Mouse (Mus musculus) megakaryocyte, embryonic 14.5 days (primary cell): ENCODE data around the gene Engase. TPM values are rescaled to one million over a fixed set of nuclear protein-coding genes. Genes with fewer than 3 reads are reported as not detected.

Experiments used
- H3K27me3 ChIP-seq: replicated peaks from 2 replicates; pipeline ENCODE3; 2012; ENCODE audit warnings: inconsistent platforms
- H3K36me3 ChIP-seq: replicated peaks from 2 replicates; pipeline ENCODE3; 2012; ENCODE audit warnings: low read length, inconsistent platforms, mixed read lengths
- H3K4me1 ChIP-seq: 2 replicates; pipeline ENCODE4 v1.6.1; 2012; ENCODE audit warnings: inconsistent platforms
- H3K4me3 ChIP-seq: replicated peaks from 2 replicates; pipeline ENCODE3; 2012; ENCODE audit warnings: moderate library complexity, mild to moderate bottlenecking, inconsistent platforms
- H3K9me3 ChIP-seq: 2 replicates; pipeline ENCODE4 v1.6.1; 2012; ENCODE audit warnings: inconsistent platforms
- FLI1 ChIP-seq: IDR thresholded peaks from 2 replicates; pipeline ENCODE4 v1.6.1; 2012; ENCODE audit warnings: low read length, inconsistent platforms, mixed read lengths
- GATA1 ChIP-seq: IDR thresholded peaks from 3 replicates; pipeline ENCODE4 v1.6.1; 2012; ENCODE audit warnings: mixed read lengths, low read length, inconsistent platforms, borderline replicate concordance
- polyA plus RNA-seq: library from polyadenylated mRNA; stranded (reverse); fragments of >175 nt; gene quantifications from 2 replicates; pipeline ENCODE4 v1.2.3, GENCODE M21; 2012; ENCODE audit warnings: low replicate concordance; ENCODE audit not compliant: insufficient read depth

Gene Engase
- polyA plus RNA-seq, 1 experiment, result 72.2 TPM

- Histone ChIP-seq H3K36me3 (no peaks in the 10 kb centered on the region), H3K9me3 (no peaks in the 10 kb centered on the region), H3K27me3 (no peaks in the 10 kb centered on the region), H3K4me3 (no peak overlapping the region), H3K4me1 (peaks cover 70% of the 10 kb centered on the region)
- no peak for TF ChIP-seq GATA1
- no peak for TF ChIP-seq FLI1
These were observed 5.0 kb upstream of the Engase start for GRCm38 (mm10) chr11:118471676-118472075.

- Histone ChIP-seq H3K4me3 (no peak overlapping the region), H3K36me3 (no peaks in the 10 kb centered on the region), H3K27me3 (no peaks in the 10 kb centered on the region), H3K4me1 (peaks cover 70% of the 10 kb centered on the region), H3K9me3 (no peaks in the 10 kb centered on the region)
- TF ChIP-seq FLI1, result no peak
- TF ChIP-seq GATA1, result no peak
These were observed 3.5 kb upstream of the Engase start for GRCm38 (mm10) chr11:118473161-118473560.

- Histone ChIP-seq H3K36me3 (peaks cover 8% of the 10 kb centered on the region), H3K27me3 (no peaks in the 10 kb centered on the region), H3K9me3 (no peaks in the 10 kb centered on the region), H3K4me1 (peaks cover 74% of the 10 kb centered on the region), H3K4me3 (no peak overlapping the region)
- TF ChIP-seq FLI1, result no peak
- TF ChIP-seq GATA1, result no peak
These were observed 2.7 kb upstream of the Engase start for GRCm38 (mm10) chr11:118473842-118474500.

- H3K9me3 ChIP-seq, result no peaks in the 10 kb centered on the region
- TF ChIP-seq FLI1 (no peak), GATA1 (no peak)
- H3K27me3 ChIP-seq, result no peaks in the 10 kb centered on the region
- H3K4me1 ChIP-seq, result peaks cover 76% of the 10 kb centered on the region
- peaks cover 19% of the 10 kb centered on the region for H3K36me3 ChIP-seq
- H3K4me3 ChIP-seq, result no peak overlapping the region
These were observed 1.0 kb upstream of the Engase start for GRCm38 (mm10) chr11:118475496-118476083.

- no peaks in the 10 kb centered on the region for H3K27me3 ChIP-seq
- H3K36me3 ChIP-seq, result peaks cover 60% of the 10 kb centered on the region
These were observed 3.1 kb downstream of the Engase start for GRCm38 (mm10) chr11:118479776-118480175.

GRCm38 (mm10) chr11:118481231-118481630 is 4.6 kb downstream of the Engase start:
- Histone ChIP-seq H3K27me3 (no peaks in the 10 kb centered on the region), H3K36me3 (peaks cover 74% of the 10 kb centered on the region), H3K9me3 (no peaks in the 10 kb centered on the region), H3K4me3 (peak overlapping the region; percentile 72), H3K4me1 (peaks cover 97% of the 10 kb centered on the region)
- no peak for TF ChIP-seq FLI1
- no peak for TF ChIP-seq GATA1

More at GRCm38 (mm10) chr11:118479776-118480175, 3.1 kb downstream of the Engase start:
- H3K9me3 ChIP-seq, result no peaks in the 10 kb centered on the region
- H3K4me1 ChIP-seq, result peaks cover 97% of the 10 kb centered on the region
- no peak for TF ChIP-seq FLI1
- no peak for TF ChIP-seq GATA1
- peak overlapping the region; percentile 78 for H3K4me3 ChIP-seq

- TF ChIP-seq GATA1 (no peak), FLI1 (no peak)
- Histone ChIP-seq H3K4me1 (peaks cover 97% of the 10 kb centered on the region), H3K4me3 (peak overlapping the region; percentile 72), H3K36me3 (peaks cover 79% of the 10 kb centered on the region), H3K9me3 (no peaks in the 10 kb centered on the region), H3K27me3 (no peaks in the 10 kb centered on the region)
These were observed 5.1 kb downstream of the Engase start for GRCm38 (mm10) chr11:118481751-118482150.

GRCm38 (mm10) chr11:118484169-118484568 is 7.5 kb downstream of the Engase start:
- Histone ChIP-seq H3K27me3 (no peaks in the 10 kb centered on the region), H3K4me1 (peaks cover 94% of the 10 kb centered on the region), H3K36me3 (peaks cover 94% of the 10 kb centered on the region), H3K4me3 (no peak overlapping the region), H3K9me3 (no peaks in the 10 kb centered on the region)
- TF ChIP-seq FLI1, result no peak
- TF ChIP-seq GATA1, result no peak

- H3K9me3 ChIP-seq, result no peaks in the 10 kb centered on the region
- no peak for TF ChIP-seq FLI1
- TF ChIP-seq GATA1, result no peak
- H3K27me3 ChIP-seq, result peaks cover 3% of the 10 kb centered on the region
- H3K4me3 ChIP-seq, result no peak overlapping the region
- H3K36me3 ChIP-seq, result peaks cover 88% of the 10 kb centered on the region
- peaks cover 90% of the 10 kb centered on the region for H3K4me1 ChIP-seq
These were observed 8.7 kb downstream of the Engase start for GRCm38 (mm10) chr11:118485338-118485737.

GRCm38 (mm10) chr11:118485780-118486179 is 9.2 kb downstream of the Engase start:
- no peak for TF ChIP-seq FLI1
- no peak for TF ChIP-seq GATA1
- Histone ChIP-seq H3K27me3 (peaks cover 4% of the 10 kb centered on the region), H3K9me3 (no peaks in the 10 kb centered on the region), H3K4me3 (no peak overlapping the region), H3K36me3 (peaks cover 88% of the 10 kb centered on the region), H3K4me1 (peaks cover 90% of the 10 kb centered on the region)
